Mouse (Mus musculus) MEL (cell line): Measurements from ENCODE around the gene Scrt2.

Source experiments
- CTCF ChIP-seq, 3 experiments: IDR thresholded peaks in 2 of 3; conservative IDR thresholded peaks in 1 of 3; 2 replicates each; pipeline ENCODE4 v1.5.1; 2011 to 2012; ENCODE audit warnings: low read length in 3 of 3, low read depth in 2 of 3, mild to moderate bottlenecking in 2 of 3, improper control_type of control experiment in 1 of 3, inconsistent platforms in 1 of 3, mixed read lengths in 1 of 3, moderate library complexity in 1 of 3; ENCODE audit not compliant: control insufficient read depth in 1 of 3, insufficient read depth in 1 of 3, poor library complexity in 1 of 3, severe bottlenecking in 1 of 3
- GATA1 ChIP-seq: IDR thresholded peaks from 2 replicates; pipeline ENCODE4 v1.6.1; 2011; ENCODE audit warnings: low read depth, low read length, improper control_type of control experiment
- MAZ ChIP-seq: IDR thresholded peaks from 2 replicates; pipeline ENCODE4 v1.6.1; 2012; ENCODE audit warnings: low read depth, mild to moderate bottlenecking, inconsistent platforms, low read length, improper control_type of control experiment
- MXI1 ChIP-seq: IDR thresholded peaks from 2 replicates; pipeline ENCODE4 v1.6.1; 2011; ENCODE audit warnings: mild to moderate bottlenecking, low read depth, low read length, improper control_type of control experiment
- POLR2A ChIP-seq, 2 experiments: IDR thresholded peaks; 2 replicates each; pipeline ENCODE4 v1.6.1; 2011 to 2012; ENCODE audit warnings: low read length in 2 of 2, mild to moderate bottlenecking in 2 of 2, control low read depth in 1 of 2, improper control_type of control experiment in 1 of 2, low read depth in 1 of 2, moderate library complexity in 1 of 2; ENCODE audit not compliant: control insufficient read depth in 1 of 2, insufficient read depth in 1 of 2, poor library complexity in 1 of 2
- USF1 ChIP-seq: IDR thresholded peaks from 2 replicates; pipeline ENCODE4 v1.6.1; 2014; ENCODE audit warnings: low read depth, mild to moderate bottlenecking, inconsistent platforms, low read length, improper control_type of control experiment, moderate library complexity
- ZMIZ1 ChIP-seq: IDR thresholded peaks from 2 replicates; pipeline ENCODE4 v1.6.1; 2012; ENCODE audit warnings: low read depth, mild to moderate bottlenecking, inconsistent platforms, low read length, improper control_type of control experiment, moderate library complexity

- TF ChIP-seq MAZ (no peak), POLR2A (IDR thresholded peaks at IDR 0.05; ENCODE audit: control insufficient read depth in 1 of 2, insufficient read depth in 1 of 2, low read depth in 1 of 2, low read length in 2 of 2, poor library complexity in 1 of 2) (no peak), GATA1 (no peak), CTCF (IDR thresholded peaks at IDR 0.05 in 2 of 3, conservative IDR thresholded peaks at IDR 0.05 in 1 of 3; ENCODE audit: control insufficient read depth in 1 of 3, insufficient read depth in 1 of 3, low read depth in 2 of 3, low read length in 3 of 3, poor library complexity in 1 of 3, severe bottlenecking in 1 of 3) (no peak), ZMIZ1 (no peak), MXI1 (no peak), USF1 (no peak)
These were observed 13.7 kb downstream of the Scrt2 start for GRCm38 (mm10) chr2:152094856-152095545.
